Mouse (Mus musculus) colon, adult 2 months (tissue): Measurements from ENCODE around the gene Abca2. TPM values are rescaled to one million over a fixed set of nuclear protein-coding genes. Genes with fewer than 3 reads are reported as not detected.

Source experiments
- polyA plus RNA-seq: library from polyadenylated mRNA; depleted of rRNA; stranded (reverse); fragments of >200 nt; gene quantifications from 2 replicates; pipeline ENCODE4 v1.2.3, GENCODE M21; 2012; rRNA removed

Abca2 gene
- 19.3 and 24.9 TPM in 2 replicates for polyA plus RNA-seq

GRCm38 (mm10) chr2:25428442-25429236, at the start of gene Abca2:
Gene Abca2, plus strand, starts transcription at chr2:25428703.

DNA sequence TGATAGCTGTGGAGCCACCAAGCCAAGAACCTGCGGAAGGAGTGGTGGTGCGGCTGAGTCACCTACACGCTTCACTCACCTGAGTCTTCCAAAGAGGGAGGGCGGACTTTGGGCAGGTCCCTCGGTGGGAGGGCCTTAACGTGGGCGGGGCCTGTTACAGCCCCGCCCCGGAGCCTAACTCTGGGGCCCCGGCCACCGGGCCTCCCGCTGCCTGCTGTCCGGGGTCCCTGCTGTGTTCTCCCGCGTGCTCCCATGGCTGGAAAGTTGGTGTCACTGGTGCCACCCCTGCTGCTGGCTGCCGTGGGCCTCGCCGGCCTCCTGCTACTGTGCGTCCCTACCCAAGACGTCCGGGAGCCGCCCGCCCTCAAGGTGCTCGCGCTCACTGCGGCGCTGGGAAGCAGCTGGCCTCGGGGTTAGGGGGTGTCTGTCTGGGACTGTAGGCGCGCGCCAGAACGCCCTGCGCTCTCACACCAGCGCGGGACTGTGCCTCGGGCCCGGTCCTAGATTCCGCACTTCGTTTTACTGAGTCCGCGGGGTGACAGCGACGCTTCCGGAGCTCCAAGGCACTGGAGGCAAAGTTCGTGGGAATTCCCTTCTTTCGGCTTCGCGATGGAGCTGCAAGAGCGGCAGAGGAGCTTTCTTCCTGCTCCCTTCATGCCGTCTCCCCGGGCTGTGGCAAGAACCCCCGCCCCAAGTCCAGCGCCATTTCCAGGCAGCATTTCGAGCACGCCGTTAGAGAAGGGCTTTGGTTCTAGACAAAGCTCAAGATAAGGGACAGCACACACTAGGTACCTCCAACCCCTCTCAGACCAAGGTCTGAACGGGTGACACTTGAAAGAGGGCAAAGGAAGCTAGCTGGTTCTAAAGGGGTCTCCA, 32.5 kb upstream of the Abca2 start, which contains the start of gene Entpd2:
Entpd2 (plus strand) TSS at position 154 of the 876 bp plus-strand sequence.

GRCm38 (mm10) chr2:25399051-25399450, 29.5 kb upstream of the Abca2 start, which contains the start of gene Npdc1:
Gene Npdc1, plus strand, starts transcription at chr2:25399351.

DNA sequence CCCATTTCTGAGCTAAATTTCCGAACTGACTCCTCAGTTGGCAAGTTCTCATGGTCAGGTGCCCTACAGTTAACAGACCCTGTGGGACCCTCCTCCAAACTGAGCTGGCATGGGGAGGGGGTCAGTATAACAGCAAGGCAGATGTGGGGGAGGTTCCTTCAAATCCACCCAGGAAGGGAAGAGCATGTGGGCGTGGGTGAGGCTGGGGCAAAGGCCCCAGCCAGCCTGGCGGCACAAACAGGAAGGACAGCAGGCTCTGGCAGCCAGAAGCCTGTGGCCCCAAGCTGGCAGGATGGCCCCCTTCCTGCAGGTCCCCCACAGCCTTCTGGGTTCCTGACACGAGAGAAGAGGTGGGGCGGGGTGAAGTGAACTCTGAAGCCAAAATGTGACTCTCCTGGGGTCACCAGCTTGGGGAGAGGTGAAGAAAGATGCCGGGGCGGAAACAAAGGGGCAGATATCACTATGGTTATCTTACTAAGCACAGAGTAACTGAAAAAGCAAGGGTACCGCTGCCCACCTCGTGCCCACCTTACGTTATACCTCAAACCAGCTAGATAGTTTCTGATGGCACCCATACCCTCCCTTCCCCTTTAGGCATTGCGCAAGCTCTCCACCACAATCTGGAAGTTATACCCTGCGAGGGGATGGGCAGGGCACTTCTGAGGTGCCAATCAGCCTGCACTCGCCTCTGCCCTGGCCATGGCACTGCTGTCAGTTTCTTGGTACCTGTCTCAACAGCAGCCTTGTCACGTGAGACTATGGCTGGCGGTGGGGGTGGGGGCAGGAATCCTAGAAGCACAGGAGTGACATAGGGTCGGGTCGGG, 5.7 kb upstream of the Abca2 start, which contains the start of gene Fut7:
Fut7 (plus strand) TSS at position 681 of the 824 bp plus-strand sequence.

DNA sequence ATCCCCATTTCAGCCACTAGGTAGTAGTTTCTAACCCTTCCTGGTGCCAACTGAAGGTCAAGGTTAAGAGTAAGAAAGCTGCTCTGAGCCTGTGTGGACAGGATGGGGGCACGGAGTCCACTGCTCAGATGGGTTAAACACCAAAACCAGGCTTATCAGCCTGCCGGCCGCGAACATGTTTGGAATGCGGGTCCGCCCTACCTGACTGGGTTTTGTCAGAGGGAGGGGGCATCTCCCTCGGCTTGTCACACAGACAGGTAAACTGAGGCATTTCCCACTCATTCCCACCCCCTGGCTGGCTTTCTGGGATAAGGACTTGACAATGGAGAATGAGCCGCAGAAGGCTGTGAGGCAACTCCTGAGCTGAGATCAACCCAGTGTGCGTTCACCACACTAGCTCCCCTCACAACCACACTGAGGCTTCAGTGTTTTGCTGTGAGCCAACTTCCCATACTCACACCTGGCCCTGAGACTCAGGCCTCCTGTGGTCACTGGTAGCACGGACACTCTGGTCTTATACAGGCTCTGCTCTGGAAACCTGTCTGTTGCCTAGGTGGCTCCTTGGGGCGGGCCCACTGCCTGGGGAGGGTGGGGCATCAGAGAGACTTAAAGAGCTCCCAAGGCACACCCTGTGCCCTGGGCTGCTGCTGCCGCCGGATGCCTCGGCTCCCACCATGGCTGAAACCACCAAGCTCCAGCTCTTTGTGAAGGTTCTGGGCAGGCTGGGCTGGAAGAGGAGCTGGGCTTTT, 27.9 kb downstream of the Abca2 start, which contains the start of gene Clic3:
Clic3 (plus strand) TSS at position 634 of the 749 bp plus-strand sequence.

GRCm38 (mm10) chr2:25460551-25461309, 32.2 kb downstream of the Abca2 start, which contains the start of gene Paxx:
Gene Paxx, minus strand, starts transcription at chr2:25461094.

DNA sequence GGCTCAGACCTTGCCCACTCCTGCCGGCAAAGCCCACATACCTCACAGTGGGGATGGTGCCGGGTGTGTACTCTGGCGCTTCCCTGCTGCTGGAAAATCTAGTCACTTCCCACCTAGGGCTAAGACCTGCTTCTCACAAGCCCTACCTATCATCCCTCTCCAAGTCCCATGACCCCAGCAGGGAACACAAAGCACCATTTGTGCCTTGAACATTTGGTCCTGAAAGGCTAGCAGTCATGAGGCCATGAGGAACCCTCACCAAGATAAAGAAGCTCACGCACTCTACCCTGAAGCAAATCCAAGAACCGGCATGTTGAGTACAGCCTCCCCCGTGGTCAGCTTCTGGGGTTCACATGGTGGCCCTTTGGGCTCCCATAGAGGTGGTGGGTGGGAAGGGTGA, 41.5 kb downstream of the Abca2 start, which contains the start of gene Ptgds:
Ptgds (minus strand) TSS at position 78 of the 400 bp plus-strand sequence.

GRCm38 (mm10) chr2:25493476-25493961, 65.0 kb downstream of the Abca2 start, which contains the start of gene Lcn12:
Gene Lcn12, minus strand, starts transcription at chr2:25493911.

Other genes starting within 250 kb of the Abca2 start
- gene Nrarp, start 247.9 kb upstream of the Abca2 start, polyA plus RNA-seq, result 38.5 and 40.0 TPM in 2 replicates
- gene Tor4a, start 231.8 kb upstream of the Abca2 start, polyA plus RNA-seq, result 73.5 and 77.4 TPM in 2 replicates
- gene Nelfb, start 217.2 kb upstream of the Abca2 start, polyA plus RNA-seq, result 58.5 and 62.9 TPM in 2 replicates
- 0.19 TPM in 1 of 2 replicates, not detected in the other for gene Stpg3, start 214.1 kb upstream of the Abca2 start, polyA plus RNA-seq
- gene Fam166a, start 210.0 kb upstream of the Abca2 start, polyA plus RNA-seq, result 0.10 TPM in 1 of 2 replicates, not detected in the other
- gene Tubb4b, start 204.0 kb upstream of the Abca2 start, polyA plus RNA-seq, result 680 and 930 TPM in 2 replicates
- gene Slc34a3, start 194.3 kb upstream of the Abca2 start, polyA plus RNA-seq, result 0.06 TPM in 1 of 2 replicates, not detected in the other
- not detected in 2 replicates for gene Rnf224, start 191.9 kb upstream of the Abca2 start, polyA plus RNA-seq
- gene Rnf208, start 186.4 kb upstream of the Abca2 start, polyA plus RNA-seq, result 17.8 and 19.3 TPM in 2 replicates
- gene Cysrt1, start 186.3 kb upstream of the Abca2 start, polyA plus RNA-seq, result 0.41 TPM in 1 of 2 replicates, not detected in the other
- gene AL732309.1, start 181.8 kb upstream of the Abca2 start, polyA plus RNA-seq, result 26.9 and 28.8 TPM in 2 replicates
- 39.1 and 59.2 TPM in 2 replicates for gene Tmem203, start 173.3 kb upstream of the Abca2 start, polyA plus RNA-seq
- 194 and 199 TPM in 2 replicates for gene Tprn, start 166.1 kb upstream of the Abca2 start, polyA plus RNA-seq
- 68.4 and 69.1 TPM in 2 replicates for gene Ssna1, start 156.3 kb upstream of the Abca2 start, polyA plus RNA-seq
- 80.9 and 85.4 TPM in 2 replicates for gene Anapc2, start 156.2 kb upstream of the Abca2 start, polyA plus RNA-seq
- not detected in 2 replicates for gene Tmem210, start 140.6 kb upstream of the Abca2 start, polyA plus RNA-seq
- gene Lrrc26, start 138.8 kb upstream of the Abca2 start, polyA plus RNA-seq, result 197 and 281 TPM in 2 replicates
- 1.5 TPM in 2 replicates for gene Grin1, start 109.5 kb upstream of the Abca2 start, polyA plus RNA-seq
- 15.6 and 17.3 TPM in 2 replicates for gene Man1b1, start 96.4 kb upstream of the Abca2 start, polyA plus RNA-seq
- 37.3 and 38.5 TPM in 2 replicates for gene Dpp7, start 72.3 kb upstream of the Abca2 start, polyA plus RNA-seq
- 53.2 and 76.3 TPM in 2 replicates for gene Uap1l1, start 63.0 kb upstream of the Abca2 start, polyA plus RNA-seq
- 24.4 and 27.1 TPM in 2 replicates for gene Sapcd2, start 56.4 kb upstream of the Abca2 start, polyA plus RNA-seq
- 66.7 and 73.6 TPM in 2 replicates for gene Entpd2, start 32.8 kb upstream of the Abca2 start, polyA plus RNA-seq
- gene Npdc1, start 29.4 kb upstream of the Abca2 start, polyA plus RNA-seq, result 246 and 266 TPM in 2 replicates
- gene Fut7, start 5.4 kb upstream of the Abca2 start, polyA plus RNA-seq, result 0.19 and 0.25 TPM in 2 replicates
- 1.6 and 2.1 TPM in 2 replicates for gene Clic3, start 28.1 kb downstream of the Abca2 start, polyA plus RNA-seq
- 66.2 and 79.3 TPM in 2 replicates for gene Paxx, start 32.4 kb downstream of the Abca2 start, polyA plus RNA-seq
- gene Ptgds, start 41.3 kb downstream of the Abca2 start, polyA plus RNA-seq, result 0.21 and 0.37 TPM in 2 replicates
- not detected in 2 replicates for gene Lcn12, start 65.2 kb downstream of the Abca2 start, polyA plus RNA-seq
- 23.6 and 29.7 TPM in 2 replicates for gene Fbxw5, start 72.0 kb downstream of the Abca2 start, polyA plus RNA-seq
- gene C8g, start 73.0 kb downstream of the Abca2 start, polyA plus RNA-seq, result 1.7 and 2.4 TPM in 2 replicates
- gene Traf2, start 118.2 kb downstream of the Abca2 start, polyA plus RNA-seq, result 13.4 and 15.1 TPM in 2 replicates
- 208 and 259 TPM in 2 replicates for gene Edf1, start 129.1 kb downstream of the Abca2 start, polyA plus RNA-seq
- 3.1 and 10.3 TPM in 2 replicates for gene Mamdc4, start 146.1 kb downstream of the Abca2 start, polyA plus RNA-seq
- 20.9 and 24.9 TPM in 2 replicates for gene Phpt1, start 146.5 kb downstream of the Abca2 start, polyA plus RNA-seq
- gene Ajm1, start 153.1 kb downstream of the Abca2 start, polyA plus RNA-seq, result 2.2 and 2.4 TPM in 2 replicates
- 64.1 and 64.2 TPM in 2 replicates for gene Rabl6, start 179.8 kb downstream of the Abca2 start, polyA plus RNA-seq
- gene Ccdc183, start 189.0 kb downstream of the Abca2 start, polyA plus RNA-seq, result 0.07 TPM in 2 replicates
- 20.6 and 23.5 TPM in 2 replicates for gene Tmem141, start 193.3 kb downstream of the Abca2 start, polyA plus RNA-seq
- gene Fcna, start 199.3 kb downstream of the Abca2 start, polyA plus RNA-seq, result 9.5 and 10.1 TPM in 2 replicates
- gene Lcn8, start 224.4 kb downstream of the Abca2 start, polyA plus RNA-seq, result not detected in 2 replicates
- gene Lcn5, start 229.2 kb downstream of the Abca2 start, polyA plus RNA-seq, result not detected in 2 replicates
- gene Lcn6, start 248.1 kb downstream of the Abca2 start, polyA plus RNA-seq, result not detected in 2 replicates